In genomic region chr4:65296968-65297499, GRCm38 (mm10) we compare ENCODE assay signal across 11 mouse cellular contexts.
A peak's percentile ranks its signal among the peaks of the same experiment; 100 is the strongest.
DNase-seq lines count a peak whose midpoint lies in the region; ATAC-seq lines count a peak whose summit lies in the region.
"Had no signal": no experiment of that assay in that cellular context is flagged by ENCODE, and none has a peak within 500 bp of the region (broad histone marks: within the 10 kb centered on the region; RNA-seq: fewer than 3 reads in every experiment).

No protein-coding gene starts in this region.

- no peak overlapping the region for H3K27ac ChIP-seq in embryonic facial prominence, embryonic 11.5 days (replicated peaks; ENCODE audit: low read depth, low read length)
- no peak overlapping the region for H3K27ac ChIP-seq in forebrain, embryonic 16.5 days (ENCODE audit: low read length)
- peak overlapping the region; percentile 84 for H3K27ac ChIP-seq in midbrain, embryonic 10.5 days (replicated peaks)
- H3K27ac ChIP-seq: liver, embryonic 15.5 days had no signal

- no peaks in the 10 kb centered on the region for H3K36me3 ChIP-seq in embryonic facial prominence, embryonic 11.5 days (replicated peaks; ENCODE audit: control insufficient read depth, insufficient read depth, low read depth, low read length)
- no peaks in the 10 kb centered on the region for H3K36me3 ChIP-seq in forebrain, embryonic 16.5 days (ENCODE audit: control insufficient read depth, insufficient read depth)
- H3K36me3 ChIP-seq in midbrain, embryonic 10.5 days, result peaks cover 14% of the 10 kb centered on the region; the same call in 1 of the 2 replicates
- H3K36me3 ChIP-seq: liver, embryonic 15.5 days had no signal

- no peak overlapping the region for H3K4me3 ChIP-seq in embryonic facial prominence, embryonic 11.5 days (ENCODE audit: low read depth, low read length)
- no peak overlapping the region for H3K4me3 ChIP-seq in forebrain, embryonic 16.5 days (replicated peaks; ENCODE audit: low read length)
- peak overlapping the region; percentile 31 for H3K4me3 ChIP-seq in midbrain, embryonic 10.5 days
- H3K4me3 ChIP-seq: liver, embryonic 15.5 days had no signal

- peak; percentile 94 for ATAC-seq in embryonic facial prominence, embryonic 11.5 days (replicated peaks; ENCODE audit: insufficient number of reproducible peaks, low FRiP score, low TSS enrichment, low read depth)
- ATAC-seq in forebrain, embryonic 16.5 days, result peak; percentile 93

- WGBS in embryonic facial prominence, embryonic 11.5 days, result 8% methylated on average over 13 of the region's 13 CpGs
- WGBS in forebrain, embryonic 16.5 days, result 3% methylated on average over 13 of the region's 13 CpGs
- WGBS in midbrain, embryonic 10.5 days, result 11% methylated on average over 13 of the region's 13 CpGs

- no peak overlapping the region for H3K9ac ChIP-seq in embryonic facial prominence, embryonic 11.5 days (replicated peaks; ENCODE audit: low read length)
- no peak overlapping the region for H3K9ac ChIP-seq in forebrain, embryonic 16.5 days (replicated peaks; ENCODE audit: low read depth, low read length)
- H3K9ac ChIP-seq: liver, embryonic 15.5 days had no signal

- H3K9me3 ChIP-seq in embryonic facial prominence, embryonic 11.5 days (replicated peaks; ENCODE audit: control insufficient read depth, low read length), result no peaks in the 10 kb centered on the region
- no peaks in the 10 kb centered on the region for H3K9me3 ChIP-seq in forebrain, embryonic 16.5 days (ENCODE audit: control insufficient read depth, low read length)
- no peaks in the 10 kb centered on the region for H3K9me3 ChIP-seq in midbrain, embryonic 10.5 days (replicated peaks)
- H3K9me3 ChIP-seq: liver, embryonic 15.5 days had no signal

- no peaks in the 10 kb centered on the region for H3K4me1 ChIP-seq in embryonic facial prominence, embryonic 11.5 days (ENCODE audit: control insufficient read depth, insufficient read depth, low read length)
- no peaks in the 10 kb centered on the region for H3K4me1 ChIP-seq in forebrain, embryonic 16.5 days (replicated peaks; ENCODE audit: control insufficient read depth, insufficient read depth, low read length)
- H3K4me1 ChIP-seq in midbrain, embryonic 10.5 days, result peaks cover 51% of the 10 kb centered on the region

- peak; percentile 59 for DNase-seq in embryonic facial prominence, embryonic 11.5 days (ENCODE audit: low spot score)
- peak; percentile 90 for DNase-seq in midbrain, embryonic 10.5 days (ENCODE audit: low spot score)
- DNase-seq in retina, embryonic 14.5 days (ENCODE audit: low spot score), result peak; percentile 58
- no peak for DNase-seq in adrenal gland, adult 8-10 months
- no peak for DNase-seq in lung, postnatal 36 days
- no peak for DNase-seq in cerebellum, postnatal 14 days
- DNase-seq: gastrocnemius, postnatal 36 days; kidney, adult 11 months; left cerebral cortex, postnatal 4 days had no signal

- H3K27me3 ChIP-seq in embryonic facial prominence, embryonic 11.5 days (ENCODE audit: control insufficient read depth, insufficient read depth, low read length), result no peaks in the 10 kb centered on the region
- no peaks in the 10 kb centered on the region for H3K27me3 ChIP-seq in forebrain, embryonic 16.5 days (replicated peaks; ENCODE audit: control insufficient read depth, insufficient read depth, low read length)
- peaks cover 89% of the 10 kb centered on the region for H3K27me3 ChIP-seq in midbrain, embryonic 10.5 days (ENCODE audit: low read depth, poor library complexity, severe bottlenecking)
- H3K27me3 ChIP-seq: liver, embryonic 15.5 days had no signal

- H3K4me2 ChIP-seq in embryonic facial prominence, embryonic 11.5 days (ENCODE audit: low read depth, low read length), result no peak overlapping the region
- H3K4me2 ChIP-seq in forebrain, embryonic 16.5 days (ENCODE audit: low read length), result no peak overlapping the region
- H3K4me2 ChIP-seq: liver, embryonic 15.5 days had no signal

Comparison
In these comparisons a context has a peak if more than half of its experiments do, and no peak if none do; other contexts are left out.
1. DNase-seq: peak in embryonic facial prominence, embryonic 11.5 days (single experiment), midbrain, embryonic 10.5 days (single experiment) and retina, embryonic 14.5 days (single experiment); none in adrenal gland, adult 8-10 months (single experiment), lung, postnatal 36 days (single experiment) and cerebellum, postnatal 14 days (0 of 2).